Mouse (Mus musculus) myocyte (in vitro differentiated cells): ENCODE data around the gene 4930519G04Rik.

Experiments used
- E2F4 ChIP-seq: IDR thresholded peaks from one replicate; pipeline ENCODE4 v1.6.1; 2011; ENCODE audit warnings: mild to moderate bottlenecking, control low read depth, moderate library complexity; ENCODE audit not compliant: insufficient read depth
- MAX ChIP-seq: IDR thresholded peaks from one replicate; pipeline ENCODE4 v1.6.1; 2011; ENCODE audit warnings: low read depth, mild to moderate bottlenecking, control low read depth
- MYOD1 ChIP-seq, 3 experiments: IDR thresholded peaks; one replicate each; pipeline ENCODE4 v1.6.1; 2011; ENCODE audit warnings: control low read depth in 2 of 3, low read depth in 2 of 3, mild to moderate bottlenecking in 2 of 3, moderate library complexity in 1 of 3; ENCODE audit not compliant: insufficient read length in 2 of 3, control insufficient read depth in 1 of 3
- MYOG ChIP-seq, 3 experiments: IDR thresholded peaks; one replicate each; pipeline ENCODE4 v1.6.1; 2011; ENCODE audit warnings: control low read depth in 2 of 3, low read depth in 2 of 3, mild to moderate bottlenecking in 2 of 3; ENCODE audit not compliant: insufficient read length in 2 of 3, control insufficient read depth in 1 of 3, insufficient read depth in 1 of 3
- POLR2A ChIP-seq: IDR thresholded peaks from one replicate; pipeline ENCODE4 v1.6.1; 2011; ENCODE audit warnings: low read depth, mild to moderate bottlenecking, control low read depth, moderate library complexity; ENCODE audit not compliant: insufficient read length
- POLR2AphosphoS2 ChIP-seq: IDR thresholded peaks from one replicate; pipeline ENCODE4 v1.6.1; 2011; ENCODE audit warnings: low read depth, control low read depth; ENCODE audit not compliant: insufficient read length
- TCF12 ChIP-seq: IDR thresholded peaks from one replicate; pipeline ENCODE4 v1.6.1; 2011; ENCODE audit warnings: mild to moderate bottlenecking, control low read depth; ENCODE audit not compliant: poor library complexity, insufficient read depth, severe bottlenecking
- USF1 ChIP-seq: IDR thresholded peaks from one replicate; pipeline ENCODE4 v1.6.1; 2011; ENCODE audit warnings: low read depth, mild to moderate bottlenecking, control low read depth, moderate library complexity

GRCm38 (mm10) chr5:114933206-114933605, 79.7 kb downstream of the 4930519G04Rik start:
- TF ChIP-seq MAX (no peak), MYOD1 (IDR thresholded peaks at IDR 0.05; ENCODE audit: control insufficient read depth in 1 of 3, insufficient read length in 2 of 3, low read depth in 2 of 3) (no peak), POLR2AphosphoS2 (no peak), E2F4 (no peak), POLR2A (no peak), MYOG (IDR thresholded peaks at IDR 0.05; ENCODE audit: control insufficient read depth in 1 of 3, insufficient read depth in 1 of 3, insufficient read length in 2 of 3, low read depth in 2 of 3) (no peak), USF1 (no peak), TCF12 (no peak)
